Comparison of ENCODE assay signal across 8 mouse cellular contexts in genomic region chr10:128458348-128458718, GRCm38 (mm10). TPM values are rescaled to one million over a fixed set of nuclear protein-coding genes. Genes with fewer than 3 reads are reported as not detected.
A peak's percentile ranks its signal among the peaks of the same experiment; 100 is the strongest.
DNase-seq lines count a peak whose midpoint lies in the region; ATAC-seq and TF ChIP-seq lines count a peak whose summit lies in the region.

No protein-coding gene starts in this region.

- no peaks in the 10 kb centered on the region for H3K4me1 ChIP-seq in ES-Bruce4 (ENCODE audit: control insufficient read depth, insufficient read depth, low read length)
- peaks cover 22% of the 10 kb centered on the region for H3K4me1 ChIP-seq in forebrain, embryonic 13.5 days
- H3K4me1 ChIP-seq in lung, adult 2 months (ENCODE audit: control insufficient read depth, insufficient read depth, low read length), result peaks cover 7% of the 10 kb centered on the region
- peaks cover 24% of the 10 kb centered on the region for H3K4me1 ChIP-seq in neural tube, embryonic 15.5 days

- H3K27me3 ChIP-seq in ES-Bruce4 (ENCODE audit: control insufficient read depth, insufficient read depth, low read length, poor library complexity, severe bottlenecking), result no peaks in the 10 kb centered on the region
- no peaks in the 10 kb centered on the region for H3K27me3 ChIP-seq in forebrain, embryonic 13.5 days
- H3K27me3 ChIP-seq in neural tube, embryonic 15.5 days (replicated peaks), result no peaks in the 10 kb centered on the region

- no peak for TF ChIP-seq CTCF in ES-Bruce4 (IDR thresholded peaks at IDR 0.05; ENCODE audit: low read depth, low read length)
- no peak for TF ChIP-seq CTCF in layer of hippocampus, adult 2 months (conservative IDR thresholded peaks at IDR 0.05)
- TF ChIP-seq CTCF in lung, adult 2 months (IDR thresholded peaks at IDR 0.05; ENCODE audit: insufficient read depth, low read length), result no peak

- under 1% methylated on average over 29 of the region's 29 CpGs for WGBS in forebrain, embryonic 13.5 days
- under 1% methylated on average over 29 of the region's 29 CpGs for WGBS in lung, adult 2 months
- WGBS in neural tube, embryonic 15.5 days, result under 1% methylated on average over 29 of the region's 29 CpGs

- intact Hi-C loops in heart, postnatal 36 days (cut with DNase I), result loop anchor here (2.0 kb wide), 1 partner anchor 32 kb away; no protein-coding TSS in a partner anchor

- peak overlapping the region; percentile 78 for H3K4me3 ChIP-seq in ES-Bruce4 (ENCODE audit: low read depth, low read length)
- peak overlapping the region; percentile 98 for H3K4me3 ChIP-seq in forebrain, embryonic 13.5 days
- peak overlapping the region; percentile 70 for H3K4me3 ChIP-seq in layer of hippocampus, adult 2 months
- peak overlapping the region; percentile 94 for H3K4me3 ChIP-seq in lung, adult 2 months (replicated peaks; ENCODE audit: extremely low read depth, low read depth, low read length)
- H3K4me3 ChIP-seq in neural tube, embryonic 15.5 days (replicated peaks), result peak overlapping the region; percentile 70

- TF ChIP-seq EP300 in ES-Bruce4 (IDR thresholded peaks at IDR 0.05; ENCODE audit: insufficient read depth, low read depth, low read length), result 0 out of 2 replicates have a peak, but pooled peaks have one; percentile 42

- no peaks in the 10 kb centered on the region for H3K9me3 ChIP-seq in ES-Bruce4 (replicated peaks; ENCODE audit: control insufficient read depth, insufficient read depth, low read length, poor library complexity, severe bottlenecking)
- H3K9me3 ChIP-seq in forebrain, embryonic 13.5 days (replicated peaks), result no peaks in the 10 kb centered on the region
- H3K9me3 ChIP-seq in neural tube, embryonic 15.5 days (replicated peaks), result no peaks in the 10 kb centered on the region

- DNase-seq in c-Kit-negative CD71-positive TER-119-positive erythroid progenitor cells, embryonic 14.5 days (ENCODE audit: low read depth, low spot score), result peak; percentile 72
- DNase-seq in heart, postnatal 36 days, result peak; percentile 94 to 99
- DNase-seq in layer of hippocampus, adult 2 months (ENCODE audit: low spot score in 2 of 2), result peak; percentile 85 to 97
- peak; percentile 93 for DNase-seq in lung, adult 2 months
- DNase-seq in testis, postnatal 10 days (ENCODE audit: low spot score), result peak; percentile 95

- H3K36me3 ChIP-seq in ES-Bruce4 (ENCODE audit: control insufficient read depth, insufficient read depth, low read length, poor library complexity, severe bottlenecking), result 0 out of 2 replicates have a peak, but pooled peaks cover 3% of the 10 kb centered on the region
- H3K36me3 ChIP-seq in forebrain, embryonic 13.5 days (ENCODE audit: poor library complexity, severe bottlenecking), result peaks cover 23% of the 10 kb centered on the region
- H3K36me3 ChIP-seq in neural tube, embryonic 15.5 days, result peaks cover 20% of the 10 kb centered on the region

- H3K9ac ChIP-seq in ES-Bruce4 (ENCODE audit: low read depth, poor library complexity, severe bottlenecking), result peak overlapping the region; percentile 84
- peak overlapping the region; percentile 99 for H3K9ac ChIP-seq in forebrain, embryonic 13.5 days
- peak overlapping the region; percentile 94 for H3K9ac ChIP-seq in neural tube, embryonic 15.5 days (replicated peaks)

- no peak for TF ChIP-seq POLR2A in ES-Bruce4 (IDR thresholded peaks at IDR 0.05; ENCODE audit: insufficient read depth, low read length)
- TF ChIP-seq POLR2A in lung, adult 2 months (IDR thresholded peaks at IDR 0.05; ENCODE audit: borderline replicate concordance, extremely low read depth, low read depth, low read length), result no peak

- no peak overlapping the region for H3K27ac ChIP-seq in ES-Bruce4 (ENCODE audit: insufficient read depth, low read length)
- H3K27ac ChIP-seq in forebrain, embryonic 13.5 days, result peak overlapping the region; percentile 97
- peak overlapping the region; percentile 96 for H3K27ac ChIP-seq in layer of hippocampus, adult 2 months
- H3K27ac ChIP-seq in neural tube, embryonic 15.5 days (replicated peaks), result peak overlapping the region; percentile 96

- ATAC-seq in forebrain, embryonic 13.5 days, result peak; percentile 72
- peak; percentile 71 for ATAC-seq in neural tube, embryonic 15.5 days (ENCODE audit: low FRiP score)

- H3K4me2 ChIP-seq in forebrain, embryonic 13.5 days, result peak overlapping the region; percentile 94
- peak overlapping the region; percentile 62 for H3K4me2 ChIP-seq in neural tube, embryonic 15.5 days

RNA-seq across cellular contexts. Expression of gene Smarcc2, which starts 0.7 kb away (rescaled TPM):
- 26.3 and 28.6 TPM in 2 replicates for polyA plus RNA-seq in ES-Bruce4 (2011; ENCODE audit: insufficient read depth, insufficient read length, low read depth, missing spikeins)
- 166 and 168 TPM in 2 replicates for polyA plus RNA-seq in forebrain, embryonic 13.5 days (2015; fragmentation: Nextera tagmentation; extraction: Ambion mirVana)
- total RNA-seq in heart, postnatal 36 days (2021), result 10 to 100 TPM; 79.8 to 82.7 TPM
- total RNA-seq in layer of hippocampus, adult 2 months (2021), result 100 to 1,000 TPM; 246 to 255 TPM
- 99.8 TPM in 2 replicates for polyA plus RNA-seq in lung, adult 2 months (2012; rRNA removed)
- polyA plus RNA-seq in neural tube, embryonic 15.5 days (2015; fragmentation: Nextera tagmentation; extraction: Ambion mirVana), result 138 and 149 TPM in 2 replicates

RNA-seq across cellular contexts. Expression of gene Myl6, which starts 35.6 kb away (rescaled TPM):
- polyA plus RNA-seq in ES-Bruce4 (2011; ENCODE audit: insufficient read depth, insufficient read length, low read depth, missing spikeins), result 642 and 680 TPM in 2 replicates
- 740 and 741 TPM in 2 replicates for polyA plus RNA-seq in forebrain, embryonic 13.5 days (2015; fragmentation: Nextera tagmentation; extraction: Ambion mirVana)
- 100 to 1,000 TPM; 267 to 286 TPM for total RNA-seq in heart, postnatal 36 days (2021)
- 100 to 1,000 TPM; 519 to 544 TPM for total RNA-seq in layer of hippocampus, adult 2 months (2021)
- polyA plus RNA-seq in lung, adult 2 months (2012; rRNA removed), result 771 and 1,159 TPM in 2 replicates
- 999 and 1,090 TPM in 2 replicates for polyA plus RNA-seq in neural tube, embryonic 15.5 days (2015; fragmentation: Nextera tagmentation; extraction: Ambion mirVana)

RNA-seq across cellular contexts. Expression of gene Myl6b, which starts 40.2 kb away (rescaled TPM):
- polyA plus RNA-seq in ES-Bruce4 (2011; ENCODE audit: insufficient read depth, insufficient read length, low read depth, missing spikeins), result 9.0 and 12.8 TPM in 2 replicates
- 4.1 TPM in 2 replicates for polyA plus RNA-seq in forebrain, embryonic 13.5 days (2015; fragmentation: Nextera tagmentation; extraction: Ambion mirVana)
- 1 to 10 TPM; 2.8 to 3.2 TPM for total RNA-seq in heart, postnatal 36 days (2021)
- 10 to 100 TPM; 18.5 to 21.1 TPM for total RNA-seq in layer of hippocampus, adult 2 months (2021)
- polyA plus RNA-seq in lung, adult 2 months (2012; rRNA removed), result 1.9 and 2.0 TPM in 2 replicates
- 7.0 and 7.7 TPM in 2 replicates for polyA plus RNA-seq in neural tube, embryonic 15.5 days (2015; fragmentation: Nextera tagmentation; extraction: Ambion mirVana)

RNA-seq across cellular contexts. Expression of gene Rnf41, which starts 46.9 kb away (rescaled TPM):
- 33.3 and 37.4 TPM in 2 replicates for polyA plus RNA-seq in ES-Bruce4 (2011; ENCODE audit: insufficient read depth, insufficient read length, low read depth, missing spikeins)
- 76.4 and 83.9 TPM in 2 replicates for polyA plus RNA-seq in forebrain, embryonic 13.5 days (2015; fragmentation: Nextera tagmentation; extraction: Ambion mirVana)
- 10 to 100 TPM; 16.3 to 18.3 TPM for total RNA-seq in heart, postnatal 36 days (2021)
- total RNA-seq in layer of hippocampus, adult 2 months (2021), result 10 to 100 TPM; 69.5 to 71.8 TPM
- 24.4 and 25.5 TPM in 2 replicates for polyA plus RNA-seq in lung, adult 2 months (2012; rRNA removed)
- polyA plus RNA-seq in neural tube, embryonic 15.5 days (2015; fragmentation: Nextera tagmentation; extraction: Ambion mirVana), result 78.3 and 80.5 TPM in 2 replicates

RNA-seq across cellular contexts. Expression of gene Nabp2, which starts 47.0 kb away (rescaled TPM):
- 79.3 and 82.9 TPM in 2 replicates for polyA plus RNA-seq in ES-Bruce4 (2011; ENCODE audit: insufficient read depth, insufficient read length, low read depth, missing spikeins)
- polyA plus RNA-seq in forebrain, embryonic 13.5 days (2015; fragmentation: Nextera tagmentation; extraction: Ambion mirVana), result 153 and 156 TPM in 2 replicates
- total RNA-seq in heart, postnatal 36 days (2021), result 10 to 100 TPM; 44.6 to 49.6 TPM
- total RNA-seq in layer of hippocampus, adult 2 months (2021), result 10 to 100 TPM; 88.2 to 93.0 TPM
- polyA plus RNA-seq in lung, adult 2 months (2012; rRNA removed), result 22.1 and 23.4 TPM in 2 replicates
- polyA plus RNA-seq in neural tube, embryonic 15.5 days (2015; fragmentation: Nextera tagmentation; extraction: Ambion mirVana), result 128 and 133 TPM in 2 replicates
